Mouse (Mus musculus) G1E (cell line): ENCODE measurements around the gene Lck. TPM values are rescaled to one million over a fixed set of nuclear protein-coding genes. Genes with fewer than 3 reads are reported as not detected.
A peak's percentile ranks its signal among the peaks of the same experiment; 100 is the strongest.

Experiments used
- ATAC-seq: 2 replicates; pipeline ENCODE4 v1.8.0; 2016; ENCODE audit warnings: mild to moderate bottlenecking; ENCODE audit not compliant: insufficient number of reproducible peaks, poor library complexity, low FRiP score, severe bottlenecking; ENCODE audit errors: extremely low read depth
- DNase-seq: peaks from one replicate; pipeline ENCODE4 v3.0.0; 2012; ENCODE audit warnings: low spot score
- H3K27me3 ChIP-seq: 2 replicates; pipeline ENCODE4 v1.6.1; 2012; ENCODE audit warnings: mild to moderate bottlenecking, low read length, inconsistent platforms; ENCODE audit not compliant: insufficient read depth
- H3K36me3 ChIP-seq: replicated peaks from 2 replicates; pipeline ENCODE3; 2012; ENCODE audit warnings: mild to moderate bottlenecking, inconsistent platforms
- H3K4me1 ChIP-seq: 2 replicates; pipeline ENCODE4 v1.6.1; 2012; ENCODE audit warnings: low read depth, low read length, inconsistent platforms, mixed read lengths; ENCODE audit not compliant: insufficient read depth
- H3K4me3 ChIP-seq: 2 replicates; pipeline ENCODE4 v1.5.1; 2012; ENCODE audit warnings: low read depth, mild to moderate bottlenecking, inconsistent platforms, low read length, moderate library complexity, mixed read lengths
- H3K9me3 ChIP-seq: replicated peaks from 2 replicates; pipeline ENCODE4 v1.6.1; 2012; ENCODE audit warnings: inconsistent platforms
- CTCF ChIP-seq: IDR thresholded peaks from 2 replicates; pipeline ENCODE4 v1.5.1; 2012; ENCODE audit warnings: low read depth, low read length, inconsistent platforms, mixed read lengths
- GATA1 ChIP-seq: IDR thresholded peaks from 2 replicates; pipeline ENCODE4 v1.6.1; 2012; ENCODE audit warnings: borderline replicate concordance, low read length, inconsistent platforms, mixed read lengths
- GATA2 ChIP-seq: IDR thresholded peaks from 2 replicates; pipeline ENCODE4 v1.6.1; 2012; ENCODE audit warnings: low read depth, low read length, inconsistent platforms, borderline replicate concordance
- POLR2AphosphoS5 ChIP-seq: IDR thresholded peaks from 2 replicates; pipeline ENCODE4 v1.6.1; 2012; ENCODE audit warnings: low read depth, low read length, inconsistent platforms; ENCODE audit not compliant: insufficient replicate concordance
- TAL1 ChIP-seq: conservative IDR thresholded peaks from 2 replicates; pipeline ENCODE4 v1.6.1; 2012; ENCODE audit warnings: low read depth, low read length, inconsistent platforms, mixed read lengths
- polyA plus RNA-seq: library from polyadenylated mRNA; stranded (reverse); fragments of >175 nt; gene quantifications from 2 replicates; pipeline ENCODE4 v1.2.3, GENCODE M21; 2012
- total RNA-seq, 2 experiments: library from RNA; stranded (forward) in 1 of 2; stranded (reverse) in 1 of 2; fragments of 200-1000 nt in 1 of 2; fragments of >200 nt in 1 of 2; fragmentation: Nextera tagmentation in 1 of 2; gene quantifications; 2 replicates each; pipeline ENCODE4 v1.2.3; 2014 to 2017

Gene Lck
- total and polyA plus RNA-seq, 3 experiments = 1.3 to 1.7 TPM; not detected in 1

- H3K9me3 ChIP-seq = no peaks in the 10 kb centered on the region
- H3K4me3 ChIP-seq = no peak overlapping the region
- peaks cover 62% of the 10 kb centered on the region for H3K27me3 ChIP-seq
- DNase-seq (no peak), ATAC-seq (no peak)
- TF ChIP-seq GATA1 (no peak), TAL1 (no peak), GATA2 (no peak), CTCF (no peak), POLR2AphosphoS5 (no peak)
- H3K36me3 ChIP-seq = no peaks in the 10 kb centered on the region
- H3K4me1 ChIP-seq = peaks cover 35% of the 10 kb centered on the region
Measured at GRCm38 (mm10) chr4:129502901-129503444, 70.5 kb downstream of the Lck start.

- no peaks in the 10 kb centered on the region for H3K9me3 ChIP-seq
- H3K27me3 ChIP-seq = peaks cover 62% of the 10 kb centered on the region
- TF ChIP-seq GATA1 = no peak
- TF ChIP-seq TAL1 = no peak
- no peak for TF ChIP-seq POLR2AphosphoS5
- TF ChIP-seq GATA2 = no peak
- TF ChIP-seq CTCF = no peak
- no peak overlapping the region for H3K4me3 ChIP-seq
- H3K4me1 ChIP-seq = peaks cover 31% of the 10 kb centered on the region
- no peaks in the 10 kb centered on the region for H3K36me3 ChIP-seq
- ATAC-seq = no peak
- no peak for DNase-seq
Measured at GRCm38 (mm10) chr4:129502327-129502888, 71.0 kb downstream of the Lck start.

- Histone ChIP-seq H3K27me3 (peaks cover 65% of the 10 kb centered on the region), H3K36me3 (no peaks in the 10 kb centered on the region), H3K4me3 (peak overlapping the region; percentile 72), H3K9me3 (no peaks in the 10 kb centered on the region), H3K4me1 (peaks cover 40% of the 10 kb centered on the region)
- peak; percentile 66 for ATAC-seq
- DNase-seq = peak; percentile 81
- TF ChIP-seq CTCF (no peak), GATA2 (no peak), POLR2AphosphoS5 (no peak), TAL1 (no peak), GATA1 (no peak)
Measured at GRCm38 (mm10) chr4:129500607-129501566, 72.6 kb downstream of the Lck start.

GRCm38 (mm10) chr4:129500017-129500416 lies 73.4 kb downstream of the Lck start:
- DNase-seq (no peak), ATAC-seq (no peak)
- Histone ChIP-seq H3K4me1 (peaks cover 42% of the 10 kb centered on the region), H3K4me3 (no peak overlapping the region; the same call in 1 of the 2 replicates), H3K9me3 (no peaks in the 10 kb centered on the region), H3K27me3 (peaks cover 61% of the 10 kb centered on the region), H3K36me3 (no peaks in the 10 kb centered on the region)
- TF ChIP-seq GATA2 (no peak), POLR2AphosphoS5 (no peak), TAL1 (no peak), CTCF (no peak), GATA1 (no peak)

- Histone ChIP-seq H3K4me1 (peaks cover 42% of the 10 kb centered on the region), H3K36me3 (no peaks in the 10 kb centered on the region)
- no peak for DNase-seq
Measured at GRCm38 (mm10) chr4:129498941-129499340, 74.5 kb downstream of the Lck start.

More at GRCm38 (mm10) chr4:129498941-129499340, 74.5 kb downstream of the Lck start:
- Histone ChIP-seq H3K9me3 (no peaks in the 10 kb centered on the region), H3K4me3 (no peak overlapping the region), H3K27me3 (peaks cover 59% of the 10 kb centered on the region)
- ATAC-seq = no peak
- TF ChIP-seq POLR2AphosphoS5 (no peak), CTCF (no peak), TAL1 (no peak), GATA1 (no peak), GATA2 (no peak)

Other genes starting within 250 kb of the Lck start
- 223 and 238 TPM in 2 replicates for gene Rbbp4, start 238.3 kb downstream of the Lck start, total RNA-seq (2014; fragmentation: Nextera tagmentation)
- 120 and 127 TPM in 2 replicates for gene Rbbp4, start 238.3 kb downstream of the Lck start, total RNA-seq (2017)
- gene Rbbp4, start 238.3 kb downstream of the Lck start, polyA plus RNA-seq = 64.7 and 74.1 TPM in 2 replicates
- gene Zbtb8os, start 237.9 kb downstream of the Lck start, total RNA-seq (2014; fragmentation: Nextera tagmentation) = 12.0 and 15.3 TPM in 2 replicates
- gene Zbtb8os, start 237.9 kb downstream of the Lck start, total RNA-seq (2017) = 57.2 and 77.1 TPM in 2 replicates
- 2.3 and 2.8 TPM in 2 replicates for gene Zbtb8os, start 237.9 kb downstream of the Lck start, polyA plus RNA-seq
- not detected in 2 replicates for gene Zbtb8a, start 195.5 kb downstream of the Lck start, total RNA-seq (2014; fragmentation: Nextera tagmentation)
- 0.64 and 0.87 TPM in 2 replicates for gene Zbtb8a, start 195.5 kb downstream of the Lck start, total RNA-seq (2017)
- 0.14 and 0.17 TPM in 2 replicates for gene Zbtb8a, start 195.5 kb downstream of the Lck start, polyA plus RNA-seq
- gene Zbtb8b, start 132.8 kb downstream of the Lck start, total RNA-seq (2014; fragmentation: Nextera tagmentation) = not detected in 2 replicates
- 0.06 and 0.16 TPM in 2 replicates for gene Zbtb8b, start 132.8 kb downstream of the Lck start, total RNA-seq (2017)
- not detected in 2 replicates for gene Zbtb8b, start 132.8 kb downstream of the Lck start, polyA plus RNA-seq
- gene Bsdc1, start 112.1 kb downstream of the Lck start, total RNA-seq (2014; fragmentation: Nextera tagmentation) = 25.0 and 91.3 TPM in 2 replicates
- 28.4 and 29.1 TPM in 2 replicates for gene Bsdc1, start 112.1 kb downstream of the Lck start, total RNA-seq (2017)
- gene Bsdc1, start 112.1 kb downstream of the Lck start, polyA plus RNA-seq = 25.7 and 34.8 TPM in 2 replicates
- not detected in 2 replicates for gene Tssk3, start 82.6 kb downstream of the Lck start, total RNA-seq (2014; fragmentation: Nextera tagmentation)
- gene Tssk3, start 82.6 kb downstream of the Lck start, total RNA-seq (2017) = 0.38 TPM in 1 of 2 replicates, not detected in the other
- not detected in 2 replicates for gene Tssk3, start 82.6 kb downstream of the Lck start, polyA plus RNA-seq
- gene Fam229a, start 82.5 kb downstream of the Lck start, total RNA-seq (2014; fragmentation: Nextera tagmentation) = not detected in 2 replicates
- not detected in 2 replicates for gene Fam229a, start 82.5 kb downstream of the Lck start, total RNA-seq (2017)
- gene Fam229a, start 82.5 kb downstream of the Lck start, polyA plus RNA-seq = 0.31 TPM in 1 of 2 replicates, not detected in the other
- gene Marcksl1, start 60.1 kb downstream of the Lck start, total RNA-seq (2014; fragmentation: Nextera tagmentation) = 14.5 and 18.7 TPM in 2 replicates
- 13.4 and 13.6 TPM in 2 replicates for gene Marcksl1, start 60.1 kb downstream of the Lck start, total RNA-seq (2017)
- 38.9 and 47.0 TPM in 2 replicates for gene Marcksl1, start 60.1 kb downstream of the Lck start, polyA plus RNA-seq
- gene Hdac1, start 30.9 kb downstream of the Lck start, total RNA-seq (2014; fragmentation: Nextera tagmentation) = 79.8 and 86.5 TPM in 2 replicates
- gene Hdac1, start 30.9 kb downstream of the Lck start, total RNA-seq (2017) = 64.5 and 76.7 TPM in 2 replicates
- gene Hdac1, start 30.9 kb downstream of the Lck start, polyA plus RNA-seq = 53.7 and 63.6 TPM in 2 replicates
- not detected in 2 replicates for gene Fam167b, start 4.9 kb upstream of the Lck start, total RNA-seq (2014; fragmentation: Nextera tagmentation)
- gene Fam167b, start 4.9 kb upstream of the Lck start, total RNA-seq (2017) = not detected in 2 replicates
- gene Fam167b, start 4.9 kb upstream of the Lck start, polyA plus RNA-seq = not detected in 2 replicates
- 152 and 159 TPM in 2 replicates for gene Eif3i, start 27.0 kb upstream of the Lck start, total RNA-seq (2014; fragmentation: Nextera tagmentation)
- gene Eif3i, start 27.0 kb upstream of the Lck start, total RNA-seq (2017) = 241 and 272 TPM in 2 replicates
- gene Eif3i, start 27.0 kb upstream of the Lck start, polyA plus RNA-seq = 130 and 133 TPM in 2 replicates
- gene Tmem234, start 27.0 kb upstream of the Lck start, total RNA-seq (2014; fragmentation: Nextera tagmentation) = 129 and 155 TPM in 2 replicates
- gene Tmem234, start 27.0 kb upstream of the Lck start, total RNA-seq (2017) = 104 and 120 TPM in 2 replicates
- gene Tmem234, start 27.0 kb upstream of the Lck start, polyA plus RNA-seq = 207 and 224 TPM in 2 replicates
- gene Dcdc2b, start 40.6 kb upstream of the Lck start, total RNA-seq (2014; fragmentation: Nextera tagmentation) = 1.7 TPM in 1 of 2 replicates, not detected in the other
- gene Dcdc2b, start 40.6 kb upstream of the Lck start, total RNA-seq (2017) = 0.33 TPM in 1 of 2 replicates, not detected in the other
- 0.25 TPM in 1 of 2 replicates, not detected in the other for gene Dcdc2b, start 40.6 kb upstream of the Lck start, polyA plus RNA-seq
- gene Iqcc, start 45.5 kb upstream of the Lck start, total RNA-seq (2014; fragmentation: Nextera tagmentation) = 23.6 and 24.4 TPM in 2 replicates
- gene Iqcc, start 45.5 kb upstream of the Lck start, total RNA-seq (2017) = 35.0 and 36.7 TPM in 2 replicates
- 7.0 and 8.8 TPM in 2 replicates for gene Iqcc, start 45.5 kb upstream of the Lck start, polyA plus RNA-seq
- gene Ccdc28b, start 50.3 kb upstream of the Lck start, total RNA-seq (2014; fragmentation: Nextera tagmentation) = 1.1 TPM in 1 of 2 replicates, not detected in the other
- 20.7 and 23.8 TPM in 2 replicates for gene Ccdc28b, start 50.3 kb upstream of the Lck start, total RNA-seq (2017)
- gene Ccdc28b, start 50.3 kb upstream of the Lck start, polyA plus RNA-seq = 4.8 and 4.9 TPM in 2 replicates
- gene Txlna, start 67.4 kb upstream of the Lck start, total RNA-seq (2014; fragmentation: Nextera tagmentation) = 35.5 and 39.7 TPM in 2 replicates
- 73.5 and 79.6 TPM in 2 replicates for gene Txlna, start 67.4 kb upstream of the Lck start, total RNA-seq (2017)
- 57.1 and 62.5 TPM in 2 replicates for gene Txlna, start 67.4 kb upstream of the Lck start, polyA plus RNA-seq
- gene Kpna6, start 99.1 kb upstream of the Lck start, total RNA-seq (2014; fragmentation: Nextera tagmentation) = 54.7 and 57.9 TPM in 2 replicates
- gene Kpna6, start 99.1 kb upstream of the Lck start, total RNA-seq (2017) = 21.0 and 23.1 TPM in 2 replicates
- 19.9 and 21.0 TPM in 2 replicates for gene Kpna6, start 99.1 kb upstream of the Lck start, polyA plus RNA-seq
- 18.3 and 24.8 TPM in 2 replicates for gene Tmem39b, start 123.2 kb upstream of the Lck start, total RNA-seq (2014; fragmentation: Nextera tagmentation)
- 2.1 and 3.9 TPM in 2 replicates for gene Tmem39b, start 123.2 kb upstream of the Lck start, total RNA-seq (2017)
- 31.1 and 34.3 TPM in 2 replicates for gene Tmem39b, start 123.2 kb upstream of the Lck start, polyA plus RNA-seq
- 133 and 137 TPM in 2 replicates for gene Khdrbs1, start 168.7 kb upstream of the Lck start, total RNA-seq (2014; fragmentation: Nextera tagmentation)
- gene Khdrbs1, start 168.7 kb upstream of the Lck start, total RNA-seq (2017) = 72.6 and 87.2 TPM in 2 replicates
- gene Khdrbs1, start 168.7 kb upstream of the Lck start, polyA plus RNA-seq = 260 and 353 TPM in 2 replicates
- gene Ptp4a2, start 237.6 kb upstream of the Lck start, total RNA-seq (2014; fragmentation: Nextera tagmentation) = 712 and 801 TPM in 2 replicates
- 371 and 464 TPM in 2 replicates for gene Ptp4a2, start 237.6 kb upstream of the Lck start, total RNA-seq (2017)
- gene Ptp4a2, start 237.6 kb upstream of the Lck start, polyA plus RNA-seq = 37.5 and 45.6 TPM in 2 replicates